Mouse (Mus musculus): ENCODE data around the gene Trmt10a.
"Not testable (repeated sequence)": the region's sequence is repeated elsewhere in the genome, so short reads cannot be mapped to it uniquely, and the experiment has no call there.

Trmt10a gene

DNA sequence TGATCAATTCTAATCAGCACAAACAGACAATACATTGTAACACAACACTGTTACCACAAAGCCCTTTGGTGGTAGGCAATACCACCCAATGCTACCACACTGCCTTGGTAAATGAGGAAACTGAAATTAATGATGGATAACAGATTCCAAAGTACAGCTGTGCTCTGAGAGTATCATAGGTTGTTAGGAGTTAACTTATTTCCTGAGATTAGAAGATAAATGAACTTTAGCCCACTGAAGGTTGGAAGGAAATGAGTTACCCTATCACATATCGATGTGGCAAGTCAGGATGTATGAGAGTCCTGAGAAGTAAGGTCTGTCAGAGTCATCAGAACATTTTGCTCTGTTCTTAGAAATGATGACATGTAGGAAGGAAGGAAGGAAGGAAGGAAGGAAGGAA is 8.7 kb upstream of the Trmt10a start:
- DNase-seq (ENCODE audit: low spot score in 2 of 2): no peak

DNA sequence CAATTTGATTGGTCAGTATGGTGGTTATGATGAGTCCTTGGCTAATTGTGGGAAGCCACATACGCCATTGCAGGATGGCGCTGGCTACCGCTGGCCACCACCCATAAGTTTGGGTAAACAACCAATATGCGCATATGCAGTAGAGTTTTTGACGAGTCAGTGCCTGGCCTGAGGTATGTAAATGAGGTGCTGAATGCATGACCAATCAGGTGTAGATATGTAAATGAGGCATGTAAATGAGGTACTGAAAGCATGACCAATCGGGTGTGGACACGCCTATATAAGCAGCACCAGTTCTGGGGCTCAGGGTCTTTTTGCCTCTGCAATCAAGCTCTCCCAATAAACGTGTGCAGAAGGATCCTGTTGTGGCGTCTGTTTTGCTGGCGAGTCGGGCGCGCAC is 5.1 kb upstream of the Trmt10a start:
- DNase-seq (ENCODE audit: low spot score in 2 of 2): not testable (repeated sequence)

DNA sequence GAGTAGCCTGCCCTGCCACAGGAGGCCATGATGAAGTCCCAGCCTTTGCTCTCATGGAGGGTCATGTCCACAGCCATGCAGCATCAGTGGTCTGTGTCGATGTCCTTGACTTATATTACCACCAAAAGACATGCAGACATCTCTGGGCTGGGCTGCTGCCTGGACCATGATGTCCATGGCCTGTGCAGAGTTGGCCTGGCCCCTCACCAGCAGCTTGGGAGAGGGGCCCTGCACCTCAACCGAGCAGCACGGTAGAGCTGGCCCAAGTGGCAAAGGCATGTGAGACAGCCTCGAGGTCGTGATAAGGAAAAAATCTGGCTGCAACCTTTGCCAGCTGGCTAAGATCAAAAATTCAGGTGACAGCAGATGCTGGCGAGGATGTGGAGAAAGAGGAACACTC is 3.6 kb upstream of the Trmt10a start:
- no peak for DNase-seq (ENCODE audit: low spot score in 2 of 2)

DNA sequence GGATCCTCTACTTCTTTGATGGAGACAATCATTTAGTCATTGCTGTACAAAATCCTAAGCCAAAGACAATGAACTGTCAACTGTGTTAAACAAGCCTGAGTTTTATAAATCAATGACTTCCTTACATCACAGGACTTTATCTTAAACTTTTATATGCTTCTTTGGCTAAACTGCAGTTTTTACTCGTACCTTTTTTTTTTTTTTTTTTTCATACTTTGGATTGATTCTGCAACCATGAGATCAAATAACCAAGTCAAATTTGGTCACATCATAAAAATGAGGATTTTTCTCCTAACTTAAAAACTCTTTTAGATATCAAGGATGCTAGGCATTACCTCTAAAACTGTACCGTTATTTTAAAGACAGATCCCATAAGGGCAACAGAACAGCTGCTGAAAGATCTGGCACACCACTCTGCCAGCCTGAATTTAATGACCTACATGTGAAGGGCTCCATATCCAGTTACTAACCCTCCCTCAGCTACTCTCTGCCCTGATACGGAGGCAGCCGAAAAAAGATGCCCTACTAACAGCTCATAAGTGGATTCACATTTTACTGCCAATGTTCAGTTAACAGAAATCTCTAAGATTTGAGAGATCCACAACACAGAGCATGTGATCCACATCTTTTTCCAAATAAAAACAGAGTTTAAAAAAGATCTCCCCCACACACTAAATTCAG is 1.1 kb upstream of the Trmt10a start:
- no peak for DNase-seq (ENCODE audit: low spot score in 2 of 2)

DNA sequence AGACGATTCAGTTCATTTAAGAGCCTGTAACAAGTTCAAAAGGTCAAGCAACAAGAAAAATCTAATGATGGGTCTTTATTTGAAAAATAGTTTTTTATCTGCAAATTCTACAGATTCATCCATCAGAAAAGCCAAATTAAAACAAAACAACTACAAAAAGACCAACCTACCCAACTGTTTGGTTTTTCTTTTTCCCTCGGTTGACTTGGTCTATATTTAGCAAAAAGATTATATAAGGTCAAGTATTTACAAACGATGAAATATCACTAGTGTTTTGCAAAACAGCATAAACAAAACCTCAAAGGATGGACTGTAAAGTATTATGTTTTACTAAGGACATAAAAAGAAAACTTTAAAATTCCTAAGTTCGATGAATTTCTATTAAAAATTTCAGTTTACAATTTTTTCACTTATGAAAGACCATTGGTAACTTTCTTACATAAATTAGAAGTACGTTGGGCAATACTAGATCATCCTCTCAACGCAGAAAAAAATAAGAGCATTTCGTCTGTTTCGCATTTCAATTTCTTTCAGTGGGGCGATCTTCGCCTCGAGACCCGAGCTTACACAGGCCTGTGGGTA is 424 bp upstream of the Trmt10a start:
- no peak for DNase-seq (ENCODE audit: low spot score in 2 of 2)

DNA sequence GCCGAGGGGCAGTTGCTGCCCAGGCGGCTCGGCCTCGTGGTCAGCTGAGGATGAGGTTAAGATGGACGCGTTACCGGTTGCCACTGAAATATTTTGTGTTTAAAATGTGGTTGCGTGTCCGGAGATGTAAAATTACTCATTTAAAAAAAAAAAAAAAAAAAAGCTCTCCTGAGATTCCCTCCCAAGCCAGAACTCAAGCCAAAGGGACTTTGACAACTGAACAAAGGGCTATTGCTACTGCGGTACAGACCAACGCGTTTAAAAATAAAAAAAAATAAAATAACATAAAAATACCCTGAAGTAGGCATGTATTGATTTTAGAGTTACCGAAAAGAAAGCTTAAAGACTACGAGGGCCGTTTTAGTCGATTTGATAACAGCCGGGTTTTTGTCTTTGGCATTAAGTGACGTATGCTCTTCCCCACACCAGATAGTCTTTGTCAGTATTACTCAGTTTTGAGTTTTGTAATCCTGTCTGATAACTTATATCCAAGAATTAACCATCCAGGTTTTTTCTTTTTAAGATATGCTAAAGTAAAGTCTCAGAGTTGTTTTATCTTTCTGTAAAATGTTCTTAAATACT is 903 bp downstream of the Trmt10a start:
- DNase-seq (ENCODE audit: low spot score in 2 of 2): no peak

DNA sequence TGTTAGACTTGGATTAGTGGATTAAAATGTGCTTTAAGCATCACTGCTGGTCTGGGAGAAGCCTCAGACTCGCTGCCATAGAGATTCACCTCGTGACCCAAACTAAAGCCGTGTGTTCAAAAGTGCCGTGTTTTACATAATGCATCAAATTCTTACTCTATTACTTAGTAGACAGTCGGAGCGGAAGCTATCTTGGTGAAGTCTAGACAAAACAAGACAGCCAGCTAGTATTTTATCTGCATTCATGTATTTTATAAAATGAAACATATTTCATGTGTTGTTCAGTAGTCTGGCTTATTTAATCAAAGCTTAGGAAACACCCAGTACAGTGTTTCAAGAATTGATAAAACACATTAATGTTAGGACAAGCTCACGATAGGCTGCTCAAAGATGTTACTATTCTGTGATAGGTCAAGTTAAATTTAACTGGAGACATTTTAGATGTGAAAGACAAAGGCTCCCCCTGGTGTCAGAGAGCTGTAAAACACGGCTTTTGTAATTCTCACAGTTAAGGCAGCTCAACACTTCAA is 1.5 kb downstream of the Trmt10a start, which contains the start of gene Mttp:
TSS of gene Mttp (minus strand) at position 327 of the 530 bp plus-strand sequence.
- peak; percentile 89 to 90 for DNase-seq (ENCODE audit: low spot score in 2 of 2)

DNA sequence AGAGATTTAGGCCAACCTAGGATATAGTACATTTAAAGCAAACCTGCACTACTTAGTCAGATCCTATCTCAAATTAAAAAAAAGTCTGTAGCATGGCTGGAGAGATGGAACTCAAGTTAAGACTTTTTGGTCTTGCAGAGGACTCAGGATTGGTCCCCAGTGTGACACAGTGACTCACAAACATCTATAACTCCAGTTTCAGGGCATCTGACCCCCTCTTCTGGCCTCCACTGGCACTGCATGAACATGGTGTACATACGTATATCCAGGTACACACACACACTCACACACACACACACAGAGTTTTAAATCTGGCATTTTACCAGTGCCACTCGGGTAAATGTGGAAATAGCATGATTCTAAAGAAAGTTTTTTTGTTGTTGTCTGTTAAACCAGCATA is 5.6 kb downstream of the Trmt10a start:
- no peak for DNase-seq (ENCODE audit: low spot score in 2 of 2)

DNA sequence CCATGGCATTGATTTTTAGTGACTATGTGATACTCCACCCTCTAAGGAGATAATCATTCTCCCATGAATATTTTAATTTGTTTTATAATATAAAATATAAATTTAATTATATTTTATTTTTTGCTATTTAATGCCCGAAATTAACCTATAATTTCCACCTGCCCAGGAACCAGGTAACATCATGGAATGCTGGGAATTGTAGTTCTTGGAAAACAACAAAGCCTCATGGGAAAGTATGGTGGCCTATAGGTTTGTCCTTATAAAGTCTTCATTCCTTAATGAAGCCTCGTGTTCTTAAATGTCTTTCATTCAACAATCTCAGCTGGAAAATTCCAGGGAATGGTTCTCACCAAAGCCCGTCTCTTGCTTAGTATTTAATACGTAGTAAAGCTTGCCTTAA is 11.8 kb downstream of the Trmt10a start:
- DNase-seq (ENCODE audit: low spot score in 2 of 2): no peak

DNA sequence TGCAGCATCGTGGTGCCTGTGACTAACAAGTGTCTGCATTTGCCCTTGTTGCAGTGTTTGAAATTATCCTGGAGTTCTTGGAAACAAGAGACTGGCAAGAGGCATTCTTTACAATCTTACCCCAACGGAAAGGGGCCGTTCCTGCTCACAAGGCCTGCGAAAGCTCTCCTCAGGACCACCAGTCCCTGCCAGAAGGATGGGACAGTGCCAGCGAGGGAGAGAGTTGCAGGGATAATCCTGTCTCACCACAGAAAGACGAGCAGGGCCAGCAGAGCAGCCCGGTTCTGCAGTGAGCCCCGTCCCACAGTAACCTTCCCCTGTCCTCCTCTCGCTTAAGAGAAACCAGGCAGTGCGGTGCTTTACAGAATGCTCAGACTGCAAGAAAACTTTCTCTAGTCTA is 13.4 kb downstream of the Trmt10a start:
- peak in 1 of 2 experiments; percentile 32 for DNase-seq (ENCODE audit: low spot score in 2 of 2)

DNA sequence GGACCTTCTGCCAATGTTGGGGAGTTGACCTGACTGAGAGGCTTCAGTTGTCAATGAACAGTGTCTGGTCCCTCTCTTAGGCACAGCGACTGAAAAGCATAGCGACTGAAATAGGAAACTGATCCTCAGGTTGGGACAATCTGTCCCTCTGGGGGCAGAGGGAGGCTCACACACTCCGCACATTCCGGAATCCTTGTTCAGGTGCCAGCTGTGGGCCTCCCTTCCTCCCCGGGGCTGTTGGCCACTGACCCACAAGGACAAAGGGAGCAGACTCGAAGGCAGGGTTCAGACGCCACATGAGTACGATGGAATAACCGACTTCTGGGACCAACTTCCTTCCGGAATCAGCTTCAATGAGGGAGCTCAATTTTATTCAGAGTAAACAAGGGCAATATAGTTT is 18.4 kb downstream of the Trmt10a start:
- no peak for DNase-seq (ENCODE audit: low spot score in 2 of 2)

DNA sequence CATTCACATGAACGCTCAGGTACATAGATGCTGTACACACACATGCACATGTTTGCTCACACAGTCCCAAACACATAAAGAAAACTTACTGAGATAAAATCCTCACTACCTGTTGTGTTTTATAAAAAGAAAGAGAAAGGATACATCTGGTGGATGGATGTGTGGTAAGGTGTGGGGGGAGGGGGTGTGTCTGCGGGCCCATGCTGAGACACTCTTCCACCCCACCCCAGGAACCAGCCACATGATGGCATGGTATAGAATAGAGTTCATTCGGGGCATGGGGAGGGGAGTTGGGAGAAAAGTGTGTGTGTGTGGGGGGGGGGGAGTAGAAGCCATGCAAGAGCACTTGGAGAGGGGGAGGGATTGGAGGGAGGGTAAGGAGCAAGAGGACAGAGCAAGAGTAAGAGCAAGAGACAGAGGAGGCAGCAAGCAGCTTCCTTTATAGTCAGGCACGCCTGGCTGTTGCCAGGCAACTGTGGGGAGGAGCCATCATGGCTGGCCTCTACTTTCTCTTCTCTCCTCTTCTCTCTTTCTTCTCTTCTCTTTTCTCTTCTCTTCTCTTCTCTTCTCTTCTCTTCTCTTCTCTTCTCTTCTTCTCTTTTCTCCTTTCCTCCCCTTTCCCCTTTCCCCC is 19.4 kb downstream of the Trmt10a start:
- DNase-seq (ENCODE audit: low spot score in 2 of 2): peak in 1 of 2 experiments; percentile 5

DNA sequence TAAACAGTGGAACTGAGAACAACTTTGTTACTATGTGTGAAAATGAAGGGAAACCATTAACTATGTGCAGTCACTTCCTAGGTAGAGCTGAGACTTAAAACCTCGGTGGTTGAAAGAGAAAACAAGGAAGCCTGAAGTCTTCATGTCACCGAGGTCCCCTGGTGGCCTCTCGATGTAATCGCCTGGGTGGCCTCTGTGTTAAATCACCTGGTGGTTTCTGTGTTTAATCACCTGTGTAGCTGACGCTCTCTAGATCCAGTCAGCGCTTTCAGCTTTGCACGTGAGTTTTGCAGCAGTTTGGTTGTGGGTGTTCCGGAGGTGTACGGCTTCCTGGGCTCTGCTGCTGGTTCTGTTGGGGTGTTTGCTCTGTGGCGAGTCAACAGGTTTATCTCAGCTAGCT is 30.0 kb downstream of the Trmt10a start:
- no peak for DNase-seq (ENCODE audit: low spot score in 2 of 2)

DNA sequence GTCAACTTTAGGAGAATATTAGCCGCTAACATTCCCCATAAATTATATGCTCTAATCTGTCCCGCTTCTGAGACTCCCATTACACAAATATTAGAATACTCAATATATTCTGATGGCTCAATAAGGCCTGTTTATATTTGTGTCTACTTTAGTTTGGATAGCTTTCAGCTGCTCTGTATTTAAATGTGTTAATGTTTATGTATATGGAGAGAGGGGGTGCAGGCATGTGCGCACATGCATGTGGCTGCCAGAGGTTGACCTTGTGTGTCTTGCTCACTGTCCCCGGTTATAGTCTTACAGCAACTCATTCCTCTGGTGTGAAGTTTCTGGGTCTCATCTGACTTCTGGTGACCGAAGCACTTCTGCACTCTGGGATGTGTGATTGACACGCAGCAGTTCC is 32.3 kb downstream of the Trmt10a start:
- DNase-seq (ENCODE audit: low spot score in 2 of 2): no peak

DNA sequence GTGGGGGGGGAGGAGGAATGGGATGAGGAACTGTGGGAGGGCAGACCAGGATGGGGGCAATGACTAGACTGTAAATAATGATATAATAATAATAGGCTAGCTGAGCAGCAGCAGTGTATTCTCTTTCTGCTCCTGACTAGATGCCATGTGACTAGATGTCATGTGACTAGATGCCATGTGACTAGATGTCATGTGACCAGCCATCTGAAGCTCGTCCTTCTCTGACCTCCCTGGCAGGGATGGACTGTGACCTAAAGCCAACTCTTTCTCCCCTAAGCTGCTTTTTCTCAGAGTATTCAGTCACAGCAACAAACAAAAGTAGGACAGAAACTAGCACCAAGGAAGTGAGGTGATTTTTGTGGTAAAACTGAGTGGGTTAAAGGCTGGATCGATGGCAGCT is 38.8 kb downstream of the Trmt10a start:
- no peak for DNase-seq (ENCODE audit: low spot score in 2 of 2)

DNA sequence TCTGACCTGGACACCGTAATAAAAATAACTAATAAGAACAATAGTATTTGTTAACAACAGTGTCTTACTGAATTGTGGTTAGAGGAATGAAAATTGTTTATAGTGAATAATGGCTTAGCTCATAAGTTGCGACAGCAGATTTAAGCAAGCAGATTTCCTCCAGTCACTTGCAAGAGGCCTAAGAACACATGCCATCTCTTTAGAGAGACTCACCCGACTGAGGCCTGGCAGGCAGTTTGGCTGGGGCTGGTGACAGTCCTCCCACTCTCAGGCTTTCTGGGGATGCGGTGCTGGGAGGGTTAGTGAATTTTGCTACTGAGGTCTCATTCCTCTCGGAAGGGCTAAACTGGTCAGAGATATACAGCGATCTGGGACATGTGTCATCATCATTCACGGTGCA is 40.1 kb downstream of the Trmt10a start:
- DNase-seq (ENCODE audit: low spot score in 2 of 2): no peak

DNA sequence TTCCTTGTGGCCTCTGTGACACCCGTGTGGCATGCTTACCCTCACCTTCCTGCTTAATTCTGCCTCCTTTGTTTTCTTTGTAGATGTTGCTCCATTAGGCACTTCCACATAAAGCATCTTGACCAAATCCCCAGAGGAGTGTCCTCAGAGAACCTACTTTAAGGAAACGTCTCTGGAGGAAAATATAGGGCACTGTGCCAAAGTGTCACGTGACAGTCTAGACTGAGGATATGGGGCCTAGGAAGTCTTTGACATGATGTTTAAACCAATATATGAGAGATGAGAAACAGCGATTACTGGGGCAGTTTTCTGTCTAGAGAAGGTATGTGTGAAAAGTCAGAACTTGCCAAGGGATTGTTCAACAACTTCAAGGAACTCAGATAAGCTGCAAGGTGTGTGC is 42.0 kb downstream of the Trmt10a start:
- DNase-seq (ENCODE audit: low spot score in 2 of 2): no peak

DNA sequence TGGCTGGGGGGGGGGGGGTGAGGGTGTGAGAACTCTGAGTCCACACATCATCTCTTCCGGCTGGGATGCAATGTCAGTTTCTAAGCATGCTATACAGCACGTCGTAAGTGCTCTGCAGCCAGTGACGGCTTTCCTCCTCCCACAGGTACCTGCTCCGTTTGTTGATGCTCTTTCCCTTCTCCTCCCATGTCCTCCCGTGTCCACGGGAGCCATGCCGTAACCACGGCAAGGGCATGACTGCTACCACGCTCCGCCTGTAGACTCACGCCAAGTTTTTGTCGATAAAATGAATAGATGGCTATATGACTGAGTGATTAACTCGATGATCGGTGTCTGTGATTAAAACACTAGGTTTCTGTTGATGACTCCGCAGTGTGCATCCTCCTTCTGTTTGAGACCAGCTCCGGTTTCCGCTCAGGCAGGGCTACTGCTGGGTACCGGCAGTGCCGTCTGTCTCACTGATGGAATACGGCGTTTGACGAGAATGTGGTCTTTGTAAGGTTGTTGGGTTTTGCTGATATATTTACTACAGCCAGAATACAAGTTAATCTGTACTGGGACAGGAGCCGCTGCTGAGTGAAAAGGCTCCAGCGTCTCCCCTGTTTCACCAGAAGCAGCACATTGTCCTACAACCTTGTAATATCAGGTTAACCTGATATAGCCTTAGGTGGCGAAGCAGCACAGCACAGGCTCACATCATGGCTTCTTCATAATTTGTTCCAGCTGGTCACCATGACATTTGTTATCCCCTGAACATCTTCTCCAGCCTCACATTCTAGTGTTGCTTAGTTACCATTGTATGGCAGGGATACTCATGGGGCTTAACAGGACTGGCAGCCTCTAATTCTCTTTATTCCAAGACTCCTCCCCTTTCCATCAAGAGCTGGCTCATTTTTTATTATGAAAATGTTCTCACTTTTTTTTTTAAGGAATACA is 43.0 kb downstream of the Trmt10a start:
- DNase-seq (ENCODE audit: low spot score in 2 of 2): no peak

DNA sequence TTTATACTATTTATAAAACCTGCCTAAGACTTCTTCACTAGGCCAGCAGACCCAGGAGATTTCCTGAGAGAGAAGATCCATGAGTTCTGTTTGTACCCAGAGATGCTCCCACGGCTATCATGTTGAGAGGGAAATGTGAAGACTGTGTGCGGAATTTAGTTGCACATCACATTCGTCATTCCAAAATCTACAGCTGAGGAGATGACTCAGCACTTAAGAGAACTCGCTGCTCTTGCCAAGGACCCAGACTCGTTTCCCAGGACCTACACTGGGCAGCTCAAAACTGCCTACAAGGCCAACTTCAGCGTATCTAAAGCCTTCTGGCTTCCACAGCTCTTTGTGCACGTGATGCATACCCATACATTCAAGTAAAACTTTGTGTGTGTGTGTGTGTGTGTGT is 49.0 kb downstream of the Trmt10a start:
- no peak for DNase-seq (ENCODE audit: low spot score in 2 of 2)

DNA sequence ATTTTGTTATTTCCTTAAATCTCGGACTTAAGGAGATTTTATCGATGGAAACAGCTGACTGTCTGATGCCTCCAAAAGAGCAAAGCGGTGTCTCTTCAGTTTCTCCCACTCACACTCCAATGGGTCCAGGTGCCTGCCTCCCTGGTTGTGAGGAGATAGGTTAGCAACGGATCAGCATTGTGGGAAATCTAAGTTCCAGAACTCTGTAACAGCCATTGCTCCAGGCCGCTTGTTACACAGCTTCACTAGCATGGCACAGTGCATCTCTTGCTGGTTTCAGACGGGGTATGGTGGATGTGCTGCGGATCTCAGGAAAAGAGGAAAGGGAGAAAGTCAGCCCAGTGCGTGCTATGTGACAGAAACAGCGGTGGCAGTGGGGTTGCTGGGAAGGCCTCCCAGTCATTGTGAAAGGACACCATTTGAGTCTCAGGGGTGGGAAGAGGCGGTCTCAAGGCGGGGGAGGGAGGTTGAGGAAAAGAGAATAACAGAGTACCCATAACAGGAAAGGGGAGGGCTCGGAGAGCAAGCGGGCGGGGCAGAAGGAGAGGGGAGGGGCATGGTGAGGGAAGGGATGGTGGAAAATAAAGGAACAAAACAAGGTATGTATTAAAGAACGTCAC is 50.5 kb downstream of the Trmt10a start, which contains the start of gene 4930579F01Rik:
TSS of gene 4930579F01Rik (minus strand) at position 143 of the 620 bp plus-strand sequence.
- DNase-seq (ENCODE audit: low spot score in 2 of 2): no peak

DNA sequence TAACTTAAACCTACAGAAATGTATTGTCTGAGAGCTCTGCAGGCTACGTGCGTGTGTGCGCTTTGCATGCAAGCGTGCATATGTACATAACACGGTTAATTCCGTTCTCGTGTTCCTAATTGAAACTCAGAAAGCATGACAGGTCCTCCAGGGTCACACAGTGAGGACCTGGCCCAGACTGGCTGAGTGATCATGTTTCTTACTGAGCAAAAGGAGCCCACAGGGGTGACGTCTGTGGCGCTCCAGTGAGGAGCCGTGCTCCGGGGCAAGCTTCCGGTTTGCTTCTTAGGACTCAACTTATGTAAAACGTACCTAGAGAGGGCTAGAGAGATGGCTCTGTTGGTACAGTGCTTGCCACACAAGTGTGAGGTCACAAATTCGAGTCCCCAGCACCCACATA is 53.8 kb downstream of the Trmt10a start:
- DNase-seq (ENCODE audit: low spot score in 2 of 2): no peak

All from right cerebral cortex, postnatal 10 days (tissue).